Mouse (Mus musculus) midbrain, embryonic 13.5 days (tissue): ENCODE measurements at regions not wholly inside any gene's neighbourhood (a gene's known extent, or its start where the extent isn't known, plus 50 kb on each side); places are given as distances from the start of the nearest gene placed in this dataset.

Experiments used
- ATAC-seq: fragments of 200-750 bp; cut with Nextera tagmentation; 2 replicates; pipeline ENCODE4 v1.8.0; 2017; ENCODE audit warnings: mild to moderate bottlenecking, moderate TSS enrichment, moderate library complexity
- H3K27ac ChIP-seq: fragments of 300-500 bp; sonication (generic); 2 replicates; pipeline ENCODE4 v1.5.1; 2015; ENCODE audit warnings: inconsistent platforms, mild to moderate bottlenecking, moderate library complexity
- H3K27me3 ChIP-seq: fragments of 300-500 bp; sonication (generic); 2 replicates; pipeline ENCODE4 v1.6.1; 2015; ENCODE audit warnings: mild to moderate bottlenecking, inconsistent platforms
- H3K36me3 ChIP-seq: fragments of 300-500 bp; sonication (generic); 2 replicates; pipeline ENCODE4 v1.6.1; 2015; ENCODE audit warnings: mild to moderate bottlenecking, inconsistent platforms
- H3K4me1 ChIP-seq: fragments of 300-500 bp; sonication (generic); replicated peaks from 2 replicates; pipeline ENCODE4 v1.6.1; 2015; ENCODE audit warnings: inconsistent platforms
- H3K4me2 ChIP-seq: fragments of 300-500 bp; sonication (generic); replicated peaks from 2 replicates; pipeline ENCODE4 v1.6.1; 2015; ENCODE audit warnings: moderate library complexity, mild to moderate bottlenecking, inconsistent platforms
- H3K4me3 ChIP-seq: fragments of 300-500 bp; sonication (generic); replicated peaks from 2 replicates; pipeline ENCODE4 v1.5.1; 2015; ENCODE audit warnings: mild to moderate bottlenecking, inconsistent platforms
- H3K9ac ChIP-seq: fragments of 300-500 bp; sonication (generic); replicated peaks from 2 replicates; pipeline ENCODE4 v1.6.1; 2015; ENCODE audit warnings: mild to moderate bottlenecking, inconsistent platforms
- H3K9me3 ChIP-seq: fragments of 300-500 bp; sonication (generic); 2 replicates; pipeline ENCODE4 v1.6.1; 2016; ENCODE audit warnings: mild to moderate bottlenecking, inconsistent platforms
- WGBS: fragments of 180-500 bp; shearing (Covaris S2); methylation state at CpG from one replicate; pipeline ENCODE4 v1.1.7; 2015; 5-methylcytosine and 5-hydroxymethylcytosine counted together

DNA sequence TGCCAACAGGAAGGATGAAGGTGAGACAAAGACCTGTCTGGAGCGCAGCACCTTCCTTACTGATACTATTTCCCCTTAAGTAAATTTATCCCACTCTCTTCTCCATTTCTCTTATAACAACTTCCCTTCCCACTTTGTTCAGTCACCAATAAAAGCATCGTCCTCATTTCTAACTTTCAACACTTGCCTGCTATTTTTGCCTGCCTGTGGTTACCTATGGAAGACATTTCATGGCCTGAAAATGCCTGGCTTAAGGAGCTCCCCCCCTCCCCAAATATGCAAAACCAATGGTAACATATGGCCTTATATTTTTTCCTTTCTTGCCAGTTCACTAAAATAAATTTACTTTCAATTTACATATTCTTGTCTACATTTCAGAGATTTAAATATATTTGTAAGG lies 271.0 kb upstream of the Cxxc4 start:
- H3K9me3 ChIP-seq: no peaks in the 10 kb centered on the region
- no peak overlapping the region for H3K27ac ChIP-seq
- WGBS: 88% methylated on average over 2 of the region's 2 CpGs
- H3K4me1 ChIP-seq: no peaks in the 10 kb centered on the region
- H3K4me3 ChIP-seq: no peak overlapping the region
- H3K4me2 ChIP-seq: no peak overlapping the region
- no peaks in the 10 kb centered on the region for H3K36me3 ChIP-seq
- no peak overlapping the region for H3K9ac ChIP-seq
- H3K27me3 ChIP-seq: no peaks in the 10 kb centered on the region
- no peak for ATAC-seq

DNA sequence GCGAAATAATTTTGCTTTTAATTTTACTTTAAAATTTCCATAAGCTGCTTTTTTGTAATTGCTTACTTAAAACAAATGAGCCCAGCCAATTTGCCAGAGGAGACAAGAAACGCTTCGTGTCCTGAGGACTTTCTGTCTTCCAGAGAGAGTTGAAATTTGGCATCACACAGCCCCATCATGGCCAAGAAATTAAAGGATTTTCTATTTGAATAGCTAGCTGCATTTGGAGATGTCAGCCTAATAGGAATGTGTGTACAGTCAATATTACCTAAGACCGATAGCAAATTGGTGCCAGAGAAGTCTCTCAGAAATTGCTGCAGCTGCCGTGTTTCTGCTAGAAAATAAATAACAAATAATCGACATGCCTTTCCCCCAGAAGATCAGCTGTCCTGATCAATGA lies 268.1 kb upstream of the Cxxc4 start:
- Histone ChIP-seq H3K9ac (no peak overlapping the region), H3K4me1 (no peaks in the 10 kb centered on the region), H3K27me3 (no peaks in the 10 kb centered on the region), H3K4me3 (no peak overlapping the region), H3K27ac (no peak overlapping the region), H3K4me2 (no peak overlapping the region), H3K36me3 (no peaks in the 10 kb centered on the region), H3K9me3 (no peaks in the 10 kb centered on the region)
- no peak for ATAC-seq
- WGBS: 80% methylated on average over 6 of the region's 6 CpGs

DNA sequence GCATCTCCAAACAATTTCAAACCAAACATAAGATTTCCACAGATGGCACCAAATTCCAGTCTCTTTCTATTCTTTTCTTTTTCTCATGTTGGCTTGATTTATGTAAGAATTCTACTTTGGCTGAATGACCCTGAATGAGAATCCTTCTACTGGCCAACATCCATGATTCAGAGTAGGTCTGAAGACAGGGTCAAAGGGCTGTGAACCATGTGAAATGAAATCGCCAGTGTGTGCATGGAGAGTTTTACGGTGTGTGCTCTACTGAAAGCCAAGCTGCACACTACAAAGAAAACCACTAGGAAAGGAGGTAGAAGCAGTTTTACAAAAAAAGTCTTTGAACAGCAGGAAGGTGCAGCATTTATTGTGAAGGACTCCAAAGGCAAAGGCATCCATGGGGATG lies 263.5 kb upstream of the Cxxc4 start:
- H3K36me3 ChIP-seq: no peaks in the 10 kb centered on the region
- H3K4me3 ChIP-seq: no peak overlapping the region
- H3K9ac ChIP-seq: no peak overlapping the region
- H3K27me3 ChIP-seq: no peaks in the 10 kb centered on the region
- no peak for ATAC-seq
- H3K4me2 ChIP-seq: no peak overlapping the region
- H3K27ac ChIP-seq: no peak overlapping the region
- no peaks in the 10 kb centered on the region for H3K4me1 ChIP-seq
- H3K9me3 ChIP-seq: no peaks in the 10 kb centered on the region
- WGBS: 45% methylated on average over 2 of the region's 2 CpGs

DNA sequence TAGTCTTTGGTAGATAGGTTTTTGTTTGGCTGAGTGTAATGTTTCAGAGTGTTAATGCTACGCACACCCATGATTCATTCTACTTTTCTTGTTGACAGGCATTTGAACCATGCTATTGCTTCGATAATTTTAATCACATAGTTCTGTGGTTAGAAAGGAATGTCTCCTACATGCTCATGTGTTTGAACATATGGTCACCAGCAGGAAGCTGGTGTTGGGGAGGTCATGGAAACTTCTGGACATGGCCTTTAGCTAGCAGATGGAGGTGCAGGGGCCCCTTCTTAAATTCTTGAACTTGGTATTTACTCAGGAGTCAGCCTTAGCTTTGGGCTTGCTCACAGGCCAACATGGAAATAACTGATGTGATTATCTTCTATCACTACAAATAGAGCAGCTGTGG lies 248.6 kb upstream of the Cxxc4 start:
- no peak overlapping the region for H3K9ac ChIP-seq
- no peaks in the 10 kb centered on the region for H3K4me1 ChIP-seq
- WGBS: 94% methylated on average over 2 of the region's 2 CpGs
- H3K4me2 ChIP-seq: no peak overlapping the region
- no peaks in the 10 kb centered on the region for H3K36me3 ChIP-seq
- no peaks in the 10 kb centered on the region for H3K9me3 ChIP-seq
- no peak overlapping the region for H3K4me3 ChIP-seq
- H3K27me3 ChIP-seq: no peaks in the 10 kb centered on the region
- no peak for ATAC-seq
- no peak overlapping the region for H3K27ac ChIP-seq

DNA sequence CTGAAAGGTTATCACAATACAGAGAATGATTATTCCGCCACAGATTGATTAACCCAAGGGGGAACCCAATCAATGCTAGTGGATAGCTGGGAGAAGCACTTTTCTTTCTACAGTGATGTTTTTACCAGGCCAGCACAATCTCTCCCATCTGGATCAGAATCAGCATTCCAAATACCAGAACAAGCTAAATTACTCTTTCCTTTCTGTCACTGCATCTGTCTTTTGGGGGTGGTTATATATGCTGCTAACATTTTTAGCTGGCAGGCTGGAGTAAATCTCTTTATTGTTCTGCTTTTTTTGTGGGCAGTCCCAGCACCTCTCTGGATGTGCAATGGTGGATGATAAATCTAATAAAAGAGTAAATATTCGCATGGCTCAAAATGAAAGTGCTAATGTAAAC lies 242.3 kb upstream of the Cxxc4 start:
- H3K9ac ChIP-seq: no peak overlapping the region
- no peaks in the 10 kb centered on the region for H3K27me3 ChIP-seq
- no peak overlapping the region for H3K4me2 ChIP-seq
- H3K9me3 ChIP-seq: no peaks in the 10 kb centered on the region
- no peak overlapping the region for H3K4me3 ChIP-seq
- H3K27ac ChIP-seq: no peak overlapping the region
- ATAC-seq: no peak
- no peaks in the 10 kb centered on the region for H3K4me1 ChIP-seq
- 76% methylated on average over 2 of the region's 2 CpGs for WGBS
- H3K36me3 ChIP-seq: no peaks in the 10 kb centered on the region

DNA sequence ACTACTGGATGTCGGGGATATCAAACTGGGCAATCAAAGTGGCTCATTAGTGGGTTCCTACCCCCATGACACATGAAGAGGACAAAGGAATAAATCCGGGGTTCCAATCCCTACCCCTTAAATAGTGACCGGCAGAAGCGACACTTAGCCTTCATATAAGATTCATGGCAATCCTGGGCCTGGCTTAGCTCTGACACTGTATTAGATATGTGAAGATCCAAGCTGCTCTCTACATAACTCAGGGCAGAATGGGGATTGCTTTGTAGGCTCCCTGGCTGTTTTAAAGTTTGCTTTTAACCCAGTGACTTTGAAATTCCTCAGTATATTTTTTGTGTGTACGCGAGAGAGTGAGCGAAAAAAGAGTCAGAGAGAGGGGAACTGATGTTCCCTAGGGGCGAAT lies 236.3 kb upstream of the Cxxc4 start:
- 87% methylated on average over 8 of the region's 8 CpGs for WGBS
- Histone ChIP-seq H3K9ac (no peak overlapping the region), H3K4me1 (no peaks in the 10 kb centered on the region), H3K27me3 (no peaks in the 10 kb centered on the region), H3K27ac (no peak overlapping the region), H3K4me2 (no peak overlapping the region), H3K4me3 (no peak overlapping the region), H3K36me3 (no peaks in the 10 kb centered on the region), H3K9me3 (no peaks in the 10 kb centered on the region)
- ATAC-seq: no peak

DNA sequence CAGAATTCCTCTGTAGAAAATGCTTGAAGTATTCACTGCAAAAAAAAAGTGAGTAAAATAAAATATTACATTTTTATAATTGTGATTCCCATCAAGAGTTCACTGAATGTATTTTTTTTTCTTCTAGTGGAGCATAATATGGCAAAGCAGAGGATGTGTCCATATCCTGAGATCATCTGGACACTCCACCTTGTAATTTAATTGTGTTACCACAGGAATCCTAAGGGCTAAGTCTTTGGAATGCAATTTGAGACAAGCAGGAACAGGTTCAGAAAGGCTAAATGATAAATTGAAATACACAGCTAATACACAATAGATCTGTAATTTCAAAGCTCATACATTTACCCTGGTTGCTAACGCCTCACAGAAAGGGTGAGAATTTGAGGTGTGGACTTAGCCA lies 235.7 kb upstream of the Cxxc4 start:
- Histone ChIP-seq H3K27ac (no peak overlapping the region), H3K4me3 (no peak overlapping the region), H3K36me3 (no peaks in the 10 kb centered on the region), H3K27me3 (no peaks in the 10 kb centered on the region), H3K4me1 (no peaks in the 10 kb centered on the region), H3K9me3 (no peaks in the 10 kb centered on the region), H3K4me2 (no peak overlapping the region), H3K9ac (no peak overlapping the region)
- 84% methylated on average over 1 of the region's 1 CpGs for WGBS
- ATAC-seq: no peak

DNA sequence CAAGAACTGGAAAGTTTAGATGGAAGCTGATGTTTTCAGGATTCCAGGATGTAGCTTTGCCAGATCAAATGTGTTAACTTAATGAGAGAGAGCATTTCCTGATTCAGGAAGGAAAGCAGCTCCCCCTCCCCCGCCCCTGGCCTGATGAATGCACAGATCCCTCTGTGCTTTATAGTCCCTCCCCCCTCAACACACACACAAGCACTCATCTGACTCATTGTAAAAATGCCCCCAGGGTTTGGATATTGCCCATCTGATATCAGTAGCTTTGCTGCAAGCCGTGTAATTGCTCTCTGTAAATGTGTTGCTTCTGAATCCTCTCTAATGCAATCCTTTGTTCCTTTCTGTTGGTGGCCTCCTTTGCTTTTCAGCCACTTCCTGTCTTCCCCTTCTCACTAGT lies 221.5 kb upstream of the Cxxc4 start:
- 46% methylated on average over 2 of the region's 2 CpGs for WGBS
- ATAC-seq: peak; percentile 70
- Histone ChIP-seq H3K36me3 (no peaks in the 10 kb centered on the region), H3K4me3 (no peak overlapping the region), H3K4me1 (peaks cover 10% of the 10 kb centered on the region), H3K9ac (no peak overlapping the region), H3K27me3 (no peaks in the 10 kb centered on the region), H3K9me3 (no peaks in the 10 kb centered on the region), H3K27ac (no peak overlapping the region), H3K4me2 (no peak overlapping the region)

DNA sequence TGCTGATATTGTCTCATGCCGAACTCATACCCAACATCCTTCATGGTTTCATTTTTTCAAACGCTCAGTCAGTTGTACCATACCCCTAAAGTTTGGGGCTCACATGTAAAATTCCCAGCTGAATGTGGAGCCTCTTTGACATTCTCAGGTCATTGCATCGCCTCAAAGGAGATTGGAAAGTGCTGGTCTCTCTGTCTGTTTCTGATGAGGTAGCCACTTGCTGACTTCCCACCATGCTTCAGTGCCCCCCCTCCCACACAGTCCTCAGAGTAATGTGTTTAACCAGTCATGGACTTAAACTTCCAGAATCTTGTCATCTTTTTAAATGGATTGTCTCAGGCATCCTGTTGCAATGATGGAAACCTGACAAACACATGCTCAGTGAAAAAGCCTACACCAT lies 220.9 kb upstream of the Cxxc4 start:
- Histone ChIP-seq H3K36me3 (no peaks in the 10 kb centered on the region), H3K9ac (no peak overlapping the region), H3K4me1 (peaks cover 10% of the 10 kb centered on the region), H3K27me3 (no peaks in the 10 kb centered on the region), H3K4me3 (no peak overlapping the region), H3K9me3 (no peaks in the 10 kb centered on the region), H3K4me2 (no peak overlapping the region), H3K27ac (no peak overlapping the region)
- WGBS: 85% methylated on average over 3 of the region's 3 CpGs
- no peak for ATAC-seq

DNA sequence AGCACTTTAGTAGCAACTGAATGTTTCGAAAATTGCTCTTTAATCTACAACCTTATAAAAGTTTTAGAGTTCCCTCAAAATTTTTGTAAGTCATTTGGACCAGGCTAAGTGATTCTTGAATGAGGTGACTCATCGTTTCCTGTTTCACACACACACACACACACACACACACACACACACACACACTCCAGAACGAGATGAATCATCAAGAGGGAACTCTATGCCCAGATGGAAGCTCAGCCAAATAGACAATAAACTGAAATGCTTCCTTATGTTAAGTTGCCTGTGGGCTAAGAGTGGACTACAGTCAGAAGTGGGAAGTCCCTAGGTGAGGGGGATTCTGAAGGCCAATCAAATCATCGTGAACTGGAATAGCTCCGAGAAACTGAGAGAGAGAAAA lies 202.4 kb upstream of the Cxxc4 start:
- Histone ChIP-seq H3K27me3 (no peaks in the 10 kb centered on the region), H3K4me3 (no peak overlapping the region), H3K36me3 (no peaks in the 10 kb centered on the region), H3K9me3 (no peaks in the 10 kb centered on the region), H3K4me1 (no peaks in the 10 kb centered on the region), H3K27ac (no peak overlapping the region), H3K9ac (no peak overlapping the region), H3K4me2 (no peak overlapping the region)
- no peak for ATAC-seq
- WGBS: 80% methylated on average over 5 of the region's 5 CpGs

DNA sequence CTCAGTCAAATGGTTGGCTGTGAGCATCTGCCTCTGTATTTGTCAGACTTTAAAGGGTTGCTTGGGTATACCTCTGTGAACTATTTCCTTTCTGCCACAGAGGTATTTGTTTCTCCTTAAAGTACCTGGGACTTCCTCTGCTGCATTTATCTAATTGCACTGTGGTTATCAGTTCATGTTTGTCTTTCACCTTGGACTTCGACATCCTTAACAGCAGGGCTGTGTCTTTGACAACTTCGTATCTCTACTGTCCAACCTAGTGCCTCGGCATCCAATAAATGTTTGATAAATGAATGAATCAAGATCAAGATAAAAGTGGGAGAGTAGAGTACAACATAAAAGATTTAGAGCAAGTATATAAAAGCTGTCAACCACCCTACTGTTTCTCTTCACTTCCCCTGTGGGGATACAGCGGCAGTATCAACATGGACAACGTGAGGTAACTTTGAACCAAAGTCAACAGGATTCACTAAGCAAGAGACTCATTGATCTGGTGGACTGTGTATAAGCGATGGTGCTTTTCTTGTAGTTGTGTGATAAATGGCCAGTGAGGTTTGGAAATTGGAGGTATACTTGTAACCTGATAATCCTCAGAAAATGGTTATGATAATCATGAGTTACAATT lies 199.9 kb upstream of the Cxxc4 start:
- H3K4me1 ChIP-seq: no peaks in the 10 kb centered on the region
- WGBS: 94% methylated on average over 6 of the region's 6 CpGs
- no peaks in the 10 kb centered on the region for H3K9me3 ChIP-seq
- no peak overlapping the region for H3K27ac ChIP-seq
- H3K27me3 ChIP-seq: no peaks in the 10 kb centered on the region
- H3K4me2 ChIP-seq: no peak overlapping the region
- H3K9ac ChIP-seq: no peak overlapping the region
- ATAC-seq: no peak
- no peaks in the 10 kb centered on the region for H3K36me3 ChIP-seq
- no peak overlapping the region for H3K4me3 ChIP-seq

DNA sequence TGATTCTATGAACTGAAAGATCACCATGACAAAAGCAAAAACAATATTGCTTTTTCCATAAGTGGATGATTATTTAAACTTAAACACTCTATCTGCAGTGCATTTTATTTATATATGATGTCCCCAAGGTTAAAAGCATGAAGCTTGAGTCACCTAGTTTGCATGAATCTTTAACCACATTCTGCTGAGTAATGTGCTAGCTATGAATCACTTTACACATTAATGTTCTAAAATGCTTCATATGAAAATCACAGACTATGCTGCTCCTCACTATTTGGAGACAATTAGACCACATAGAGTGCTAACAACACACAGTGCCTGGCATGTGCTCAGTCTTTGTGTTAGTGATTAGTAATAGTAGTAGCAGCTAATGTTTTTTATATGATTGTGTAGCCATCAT lies 185.6 kb upstream of the Cxxc4 start:
- H3K9ac ChIP-seq: no peak overlapping the region
- no peaks in the 10 kb centered on the region for H3K9me3 ChIP-seq
- no peaks in the 10 kb centered on the region for H3K27me3 ChIP-seq
- no peak overlapping the region for H3K4me3 ChIP-seq
- no peak overlapping the region for H3K4me2 ChIP-seq
- H3K27ac ChIP-seq: no peak overlapping the region
- no peak for ATAC-seq
- no peaks in the 10 kb centered on the region for H3K36me3 ChIP-seq
- H3K4me1 ChIP-seq: no peaks in the 10 kb centered on the region

DNA sequence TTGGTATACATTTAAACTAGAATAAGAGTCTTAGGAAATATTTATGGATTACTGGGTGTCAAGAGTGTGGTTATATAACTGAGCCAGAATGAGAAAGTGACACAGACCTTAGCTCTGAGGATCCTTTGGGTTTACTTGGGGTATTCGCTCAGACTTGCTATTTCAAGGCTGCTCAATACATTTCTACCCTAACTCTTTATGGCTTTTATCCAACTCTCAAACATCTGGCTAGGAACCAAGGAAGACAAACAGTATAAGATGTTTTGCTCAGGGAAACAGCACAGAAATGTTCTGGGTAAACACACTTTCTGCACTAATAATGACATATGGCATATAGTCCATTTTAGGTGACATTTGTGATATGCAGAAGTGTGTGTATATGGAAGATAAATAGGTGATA lies 153.8 kb upstream of the Cxxc4 start:
- no peaks in the 10 kb centered on the region for H3K36me3 ChIP-seq
- WGBS: 97% methylated on average over 1 of the region's 1 CpGs
- H3K4me2 ChIP-seq: no peak overlapping the region
- H3K4me3 ChIP-seq: no peak overlapping the region
- no peaks in the 10 kb centered on the region for H3K9me3 ChIP-seq
- no peak for ATAC-seq
- no peak overlapping the region for H3K9ac ChIP-seq
- H3K27ac ChIP-seq: no peak overlapping the region
- no peaks in the 10 kb centered on the region for H3K4me1 ChIP-seq
- no peaks in the 10 kb centered on the region for H3K27me3 ChIP-seq
